Mouse (Mus musculus): ENCODE data around the gene Pusl1. TPM values are rescaled to one million over a fixed set of nuclear protein-coding genes. Genes with fewer than 3 reads are reported as not detected.

Pusl1 gene
- polyA plus RNA-seq, 1 experiment, result 49.9 TPM

- DNase-seq (ENCODE audit: low read depth), result no peak
Measured at GRCm38 (mm10) chr4:155841651-155842270, 49.8 kb downstream of the Pusl1 start.

DNA sequence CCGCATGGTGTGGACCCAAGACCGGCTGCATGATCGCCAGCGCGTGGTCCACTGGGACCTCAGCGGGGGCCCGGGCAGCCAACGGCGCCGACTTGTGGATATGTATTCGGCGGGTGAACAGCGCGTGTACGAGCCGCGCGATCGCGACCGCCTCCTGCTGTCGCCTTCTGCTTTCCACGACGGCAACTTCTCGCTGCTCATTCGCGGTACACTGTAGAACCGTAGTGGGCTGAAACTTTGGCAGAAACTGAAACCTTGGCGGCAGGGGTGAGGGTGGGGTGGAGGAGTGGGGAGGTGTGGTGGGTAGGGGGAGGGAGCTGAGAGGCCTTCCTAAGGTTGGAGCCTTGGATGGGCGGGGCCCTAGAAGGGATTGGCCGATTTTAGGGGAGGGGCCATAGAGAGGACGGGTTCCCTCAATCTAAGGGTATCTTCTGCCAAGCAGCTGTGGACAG lies 50.6 kb downstream of the Pusl1 start:
- DNase-seq (ENCODE audit: low read depth), result no peak

DNA sequence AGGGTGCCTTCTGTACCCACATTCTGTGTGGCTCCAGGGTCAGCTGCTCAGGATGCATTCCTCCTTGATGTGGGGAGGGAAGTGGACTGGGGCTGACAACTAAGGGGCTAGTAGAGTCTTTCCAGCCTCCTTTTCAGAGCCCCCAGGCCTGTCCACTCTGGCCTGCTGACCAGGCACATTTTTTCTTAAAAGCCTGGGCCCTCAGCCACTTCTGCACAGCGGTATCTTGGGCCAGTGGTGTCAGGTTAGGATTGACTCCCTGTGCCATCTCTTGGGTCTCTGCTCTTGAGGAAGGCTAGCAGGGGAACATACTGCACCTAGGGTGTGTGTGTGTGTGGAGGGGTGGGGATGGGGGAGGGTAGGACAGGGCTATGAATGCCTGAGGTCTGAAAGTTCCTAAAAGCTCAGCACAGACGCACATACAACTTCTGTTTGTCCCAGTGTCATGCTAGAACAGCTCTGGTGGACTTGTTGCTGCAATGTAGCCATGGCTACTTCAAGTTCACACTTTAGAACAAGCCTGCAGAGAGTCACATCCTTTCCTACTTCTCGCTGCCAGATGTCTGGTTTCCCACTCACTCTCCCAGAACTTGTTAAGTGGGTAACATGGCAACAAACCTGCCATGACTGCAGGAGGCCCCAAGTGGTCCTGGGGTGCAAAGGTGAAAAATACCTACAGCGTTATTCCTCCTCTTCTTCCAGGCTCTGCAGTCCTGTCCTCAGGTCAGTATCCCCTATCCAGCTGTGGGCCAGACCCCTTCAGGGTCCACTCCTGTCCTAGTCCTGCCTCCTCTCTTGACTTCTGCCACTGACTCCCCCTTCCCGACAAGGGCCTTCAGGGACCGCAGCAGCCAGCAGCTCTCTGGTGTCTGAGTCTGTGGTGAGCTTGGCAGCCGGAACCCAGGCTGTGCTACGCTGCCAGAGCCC lies 51.2 kb downstream of the Pusl1 start:
- no peak for DNase-seq (ENCODE audit: low read depth)

DNA sequence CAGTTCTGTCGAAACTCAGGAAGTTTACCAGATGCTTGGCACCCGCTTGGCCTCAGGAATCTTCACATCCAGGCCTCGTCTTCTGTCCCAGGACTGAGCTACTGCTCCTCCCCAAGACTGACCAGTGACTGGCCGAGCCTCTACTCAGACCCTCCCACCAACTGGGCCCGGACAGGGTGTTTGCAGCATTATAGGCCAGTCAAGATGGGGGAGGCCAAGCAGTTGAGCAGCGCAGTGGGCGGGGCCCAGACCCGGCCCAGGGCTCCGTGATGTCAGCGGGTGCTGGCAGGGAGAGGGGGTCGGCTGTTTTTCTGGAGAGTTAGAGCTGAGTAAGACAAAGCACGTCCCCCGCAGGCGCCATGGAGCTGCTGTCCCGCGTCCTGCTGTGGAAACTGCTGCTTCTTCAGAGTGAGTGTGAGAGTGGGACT lies 52.1 kb downstream of the Pusl1 start, which contains the start of gene Mxra8:
TSS of gene Mxra8 (plus strand) at position 198 of the 428 bp plus-strand sequence.
- no peak for DNase-seq (ENCODE audit: low read depth)

DNA sequence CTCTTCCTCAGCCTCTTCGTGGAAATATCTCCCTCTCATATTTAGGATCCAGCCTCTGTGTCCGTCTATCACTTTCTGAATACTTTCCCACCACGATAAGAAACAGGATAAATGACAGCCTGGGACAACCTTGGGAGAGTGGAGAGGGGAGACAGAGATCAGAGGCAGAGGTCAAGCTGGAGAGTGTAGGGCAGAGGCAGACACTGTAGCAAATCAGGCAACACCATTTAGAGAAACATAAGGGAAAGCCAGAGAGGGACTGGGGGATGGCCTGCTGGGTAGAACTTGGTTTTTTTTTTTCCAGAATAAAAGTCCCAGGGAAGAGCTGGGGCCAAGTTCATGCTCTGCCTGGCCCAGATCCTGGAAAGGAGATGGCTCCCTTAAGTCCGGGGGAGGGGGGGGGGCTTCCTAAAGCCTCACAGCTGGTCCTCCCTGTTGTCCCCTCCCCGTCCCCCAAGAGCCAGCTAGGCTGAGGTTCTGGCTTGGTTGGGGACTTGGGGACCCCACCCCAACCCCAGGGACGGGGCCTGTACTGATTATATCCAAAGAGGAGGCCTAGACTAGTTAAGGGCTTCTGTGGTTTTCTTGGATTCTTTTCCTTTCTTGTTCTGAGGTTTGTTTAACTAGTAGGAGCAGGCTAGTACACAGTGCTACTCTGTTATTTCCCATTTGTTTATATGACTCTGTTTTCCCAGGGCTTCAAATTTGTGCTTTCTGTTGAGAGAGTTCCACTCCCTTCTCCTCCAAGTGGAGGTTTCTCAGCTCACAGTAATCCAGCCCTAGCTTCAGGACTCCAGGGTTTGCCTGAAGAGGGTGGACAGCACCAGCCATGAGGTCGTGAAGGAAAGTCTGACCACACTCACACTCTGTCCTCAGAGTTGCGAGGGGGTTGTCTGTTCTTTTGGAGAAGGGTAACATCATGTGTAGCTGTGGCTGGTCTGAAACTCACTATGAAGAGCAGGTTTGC lies 53.1 kb downstream of the Pusl1 start:
- no peak for DNase-seq (ENCODE audit: low read depth)

Other genes with a start within 250 kb of the Pusl1 start
- gene Gm10563, start 246.4 kb downstream of the Pusl1 start, polyA plus RNA-seq (2012; rRNA removed), result not detected in 2 replicates
- 58.9 and 64.6 TPM in 2 replicates for gene Mmp23, start 238.4 kb downstream of the Pusl1 start, polyA plus RNA-seq (2012; rRNA removed)
- gene Mib2, start 222.6 kb downstream of the Pusl1 start, polyA plus RNA-seq (2012; rRNA removed), result 52.9 TPM in 2 replicates
- gene Fndc10, start 197.4 kb downstream of the Pusl1 start, polyA plus RNA-seq (2012; rRNA removed), result 35.3 and 39.7 TPM in 2 replicates
- 105 and 122 TPM in 2 replicates for gene Ssu72, start 187.0 kb downstream of the Pusl1 start, polyA plus RNA-seq (2012; rRNA removed)
- 0.98 and 1.2 TPM in 2 replicates for gene Tmem240, start 157.0 kb downstream of the Pusl1 start, polyA plus RNA-seq (2012; rRNA removed)
- gene Atad3a, start 130.7 kb downstream of the Pusl1 start, polyA plus RNA-seq (2012; rRNA removed), result 52.8 and 68.3 TPM in 2 replicates
- 21.2 and 28.0 TPM in 2 replicates for gene Vwa1, start 117.1 kb downstream of the Pusl1 start, polyA plus RNA-seq (2012; rRNA removed)
- 2.4 and 4.7 TPM in 2 replicates for gene Tmem88b, start 105.9 kb downstream of the Pusl1 start, polyA plus RNA-seq (2012; rRNA removed)
- gene Ankrd65, start 101.3 kb downstream of the Pusl1 start, polyA plus RNA-seq (2012; rRNA removed), result 1.9 and 2.6 TPM in 2 replicates
- gene Mrpl20, start 88.9 kb downstream of the Pusl1 start, polyA plus RNA-seq (2012; rRNA removed), result 71.2 and 101 TPM in 2 replicates
- 63.7 and 69.3 TPM in 2 replicates for gene Ccnl2, start 79.3 kb downstream of the Pusl1 start, polyA plus RNA-seq (2012; rRNA removed)
- gene Aurkaip1, start 60.5 kb downstream of the Pusl1 start, polyA plus RNA-seq (2012; rRNA removed), result 122 and 145 TPM in 2 replicates
- 156 and 190 TPM in 2 replicates for gene Mxra8, start 52.1 kb downstream of the Pusl1 start, polyA plus RNA-seq (2012; rRNA removed)
- 124 and 139 TPM in 2 replicates for gene Dvl1, start 44.4 kb downstream of the Pusl1 start, polyA plus RNA-seq (2012; rRNA removed)
- gene Tas1r3, start 28.4 kb downstream of the Pusl1 start, polyA plus RNA-seq (2012; rRNA removed), result 0.34 and 0.43 TPM in 2 replicates
- 30.8 and 31.0 TPM in 2 replicates for gene Cptp, start 22.3 kb downstream of the Pusl1 start, polyA plus RNA-seq (2012; rRNA removed)
- gene Ints11, start 22.2 kb downstream of the Pusl1 start, polyA plus RNA-seq (2012; rRNA removed), result 33.7 and 36.5 TPM in 2 replicates
- 27.7 and 28.2 TPM in 2 replicates for gene Acap3, start within 50 bp of the Pusl1 start, polyA plus RNA-seq (2012; rRNA removed)
- gene Ube2j2, start 52.0 kb upstream of the Pusl1 start, polyA plus RNA-seq (2012; rRNA removed), result 47.7 and 53.3 TPM in 2 replicates
- gene C1qtnf12, start 70.5 kb upstream of the Pusl1 start, polyA plus RNA-seq (2012; rRNA removed), result 131 and 135 TPM in 2 replicates
- gene B3galt6, start 100.9 kb upstream of the Pusl1 start, polyA plus RNA-seq (2012; rRNA removed), result 8.8 and 9.6 TPM in 2 replicates
- gene Sdf4, start 101.1 kb upstream of the Pusl1 start, polyA plus RNA-seq (2012; rRNA removed), result 119 and 131 TPM in 2 replicates
- 3.5 and 3.8 TPM in 2 replicates for gene Tnfrsf4, start 122.1 kb upstream of the Pusl1 start, polyA plus RNA-seq (2012; rRNA removed)
- 3.5 and 3.6 TPM in 2 replicates for gene Tnfrsf18, start 134.4 kb upstream of the Pusl1 start, polyA plus RNA-seq (2012; rRNA removed)
- 17.0 and 21.7 TPM in 2 replicates for gene Ttll10, start 167.6 kb upstream of the Pusl1 start, polyA plus RNA-seq (2012; rRNA removed)
- gene 9430015G10Rik, start 218.2 kb upstream of the Pusl1 start, polyA plus RNA-seq (2012; rRNA removed), result 23.5 and 23.8 TPM in 2 replicates
- gene Rnf223, start 238.7 kb upstream of the Pusl1 start, polyA plus RNA-seq (2012; rRNA removed), result 0.58 and 0.86 TPM in 2 replicates